Mouse (Mus musculus): ENCODE data around the gene Arl9.
"Not testable (repeated sequence)": the region's sequence is repeated elsewhere in the genome, so short reads cannot be mapped to it uniquely, and the experiment has no call there.

The Arl9 gene

DNA sequence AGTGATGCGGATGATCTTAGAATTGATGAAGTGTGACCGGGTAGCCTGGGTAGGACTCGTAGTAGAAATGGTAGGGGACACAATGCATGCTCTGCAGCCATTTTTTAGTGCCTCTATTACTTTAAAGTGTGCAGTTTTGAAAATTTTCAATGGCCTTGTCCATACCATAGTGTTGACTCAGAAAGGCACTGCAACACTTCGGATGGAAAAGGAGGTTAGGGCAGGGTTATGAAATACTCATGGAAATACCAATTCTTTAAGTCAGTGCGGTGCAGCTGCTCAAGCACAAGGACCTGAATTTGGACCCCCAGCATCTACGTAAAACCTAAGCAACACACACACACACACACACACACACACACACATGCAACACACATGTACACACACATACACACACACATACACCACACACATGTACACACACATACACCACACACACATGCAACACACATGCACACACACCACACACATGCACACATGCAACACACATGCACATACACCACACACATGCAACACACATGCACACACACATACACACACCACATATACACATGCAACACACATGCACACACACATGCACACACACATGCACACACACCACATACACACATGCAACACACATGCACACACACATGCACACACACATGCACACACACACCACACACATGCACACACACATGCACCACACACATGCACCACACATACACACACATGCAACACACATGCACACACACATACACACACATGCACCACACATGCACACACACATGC lies at the start of gene Arl9:
Gene Arl9 (plus strand): TSS at position 5 of the 771 bp plus-strand sequence.
- in situ Hi-C loops (cut with MboI, MseI), result no loop called here

DNA sequence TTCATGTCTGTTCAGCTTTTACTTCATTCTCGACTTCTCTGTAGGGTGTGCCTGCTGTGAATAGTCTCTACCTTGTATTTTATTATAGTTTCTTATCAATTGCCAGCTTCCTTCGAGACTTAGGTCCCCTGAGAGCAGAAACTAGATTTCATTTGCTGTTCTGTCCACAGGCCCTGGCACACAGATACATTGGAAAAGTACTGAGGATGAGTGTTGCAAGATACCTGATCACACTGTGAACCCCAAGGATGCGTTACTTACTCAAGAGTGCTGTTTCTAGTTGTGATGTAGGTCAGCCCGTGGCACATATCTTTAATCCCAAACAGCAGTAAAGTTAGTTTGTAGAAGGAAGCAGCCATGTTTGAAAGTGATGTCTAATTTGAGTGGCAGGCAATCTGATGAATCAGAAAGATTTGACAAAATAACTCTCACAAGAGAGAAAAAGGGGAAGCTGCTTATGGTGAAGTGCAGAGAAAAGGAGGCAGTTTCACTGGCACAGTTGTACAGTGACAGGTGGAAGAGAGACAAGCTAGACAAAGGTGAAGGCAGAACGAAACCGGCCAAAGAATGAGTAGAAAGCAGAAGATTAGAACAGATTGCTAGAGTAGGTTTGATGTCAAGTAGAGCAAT lies 49.5 kb upstream of the Arl9 start:
- in situ Hi-C loops (cut with MboI, MseI), result loop anchor here (5.0 kb wide), 1 partner anchor 52 kb away; no protein-coding TSS in a partner anchor

DNA sequence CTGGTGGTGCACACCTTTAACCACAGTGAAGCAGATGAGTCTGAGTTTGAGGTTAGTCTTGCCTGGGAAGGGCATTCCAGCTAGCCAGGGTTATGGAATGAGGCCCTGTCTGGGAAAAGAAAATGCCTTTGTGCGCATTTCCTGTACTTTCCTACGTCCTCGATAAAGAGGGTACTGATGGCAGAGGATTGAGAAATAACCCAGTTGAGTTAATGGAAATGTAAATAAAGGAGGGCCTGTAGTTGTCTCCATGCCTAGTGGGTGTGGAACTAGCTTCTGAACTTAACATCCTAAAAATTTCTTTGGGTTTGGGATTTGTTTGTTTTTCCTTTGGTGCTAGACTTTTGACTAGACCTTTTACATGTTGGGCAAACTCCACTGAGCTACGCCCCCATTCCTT lies 48.4 kb upstream of the Arl9 start:
- in situ Hi-C loops (cut with MboI, MseI), result no loop called here

DNA sequence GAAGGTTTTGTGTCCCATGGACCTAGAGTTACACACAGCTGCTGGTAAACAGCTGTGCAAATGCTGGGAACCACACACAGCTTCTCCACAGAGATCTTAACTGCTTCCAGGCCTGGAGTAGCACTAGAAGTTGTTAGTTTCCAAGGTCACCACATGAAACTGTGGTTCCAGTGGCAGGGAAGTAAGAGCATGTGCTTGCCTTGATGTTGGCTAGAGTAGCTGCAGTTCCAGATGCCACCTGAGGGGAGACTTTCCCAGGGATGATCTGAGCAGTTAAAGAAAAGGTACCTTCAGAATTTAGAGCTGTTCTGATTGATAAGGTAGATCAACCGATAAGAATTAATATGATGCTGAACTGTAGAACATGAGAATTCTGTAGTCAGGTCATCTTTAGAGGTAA lies 45.9 kb upstream of the Arl9 start:
- in situ Hi-C loops (cut with MboI, MseI), result no loop called here

DNA sequence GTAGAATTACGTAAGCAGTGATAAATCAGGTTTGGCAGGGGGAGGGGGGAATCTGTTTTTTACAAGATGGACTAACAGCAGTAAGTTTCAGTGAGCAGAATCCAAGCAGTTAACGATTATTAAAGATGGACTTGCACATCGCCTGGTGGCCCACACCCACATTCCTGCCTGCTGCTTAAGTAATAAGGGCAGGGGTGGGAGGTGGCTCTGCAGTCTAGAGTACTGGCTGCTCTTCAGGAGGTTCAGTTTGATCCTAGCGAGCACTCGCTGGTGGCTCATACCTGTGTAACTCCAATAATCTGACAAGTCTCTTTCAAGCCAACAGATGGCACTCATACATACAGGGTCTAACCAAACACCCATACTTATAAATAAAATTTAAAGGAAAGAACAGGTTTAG lies 44.3 kb upstream of the Arl9 start:
- in situ Hi-C loops (cut with MboI, MseI), result no loop called here

DNA sequence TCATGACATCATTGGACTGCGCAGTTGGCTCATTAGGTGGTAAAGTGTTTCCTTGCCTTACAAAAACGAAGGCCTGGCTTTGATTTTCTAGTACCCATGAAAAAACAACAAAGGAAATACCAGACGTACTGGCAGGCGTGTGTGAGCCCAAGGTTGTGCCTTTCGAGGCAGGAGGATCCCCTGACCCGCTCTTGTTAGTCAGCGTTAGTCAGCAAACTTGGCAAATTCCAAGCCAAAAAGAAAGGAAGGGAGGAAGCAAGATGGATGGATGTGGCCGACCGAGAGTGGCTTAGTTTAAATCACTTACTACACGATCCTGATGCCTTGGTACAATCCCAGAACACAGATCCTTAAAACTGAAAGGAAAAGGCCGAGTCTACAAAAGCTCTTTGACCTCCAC lies 41.3 kb upstream of the Arl9 start:
- in situ Hi-C loops (cut with MboI, MseI), result no loop called here

DNA sequence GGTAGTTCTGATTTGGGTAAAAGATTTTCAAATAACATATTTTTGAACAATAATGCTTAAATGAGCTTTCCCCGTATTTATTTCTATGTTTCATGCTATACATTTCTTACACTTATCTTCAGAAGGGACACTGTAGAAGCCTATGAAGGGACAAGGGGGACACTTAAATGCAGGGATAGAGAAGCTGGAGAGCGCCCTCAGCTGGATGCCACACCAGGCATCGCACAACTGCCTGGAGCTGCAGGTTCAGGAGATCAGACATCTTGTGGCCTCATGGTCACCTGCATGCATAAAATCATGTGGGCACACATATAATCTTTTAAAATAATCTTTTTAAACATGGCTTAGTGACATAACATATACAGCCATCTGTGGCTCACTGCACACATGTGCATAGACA lies 39.2 kb upstream of the Arl9 start:
- in situ Hi-C loops (cut with MboI, MseI), result no loop called here

DNA sequence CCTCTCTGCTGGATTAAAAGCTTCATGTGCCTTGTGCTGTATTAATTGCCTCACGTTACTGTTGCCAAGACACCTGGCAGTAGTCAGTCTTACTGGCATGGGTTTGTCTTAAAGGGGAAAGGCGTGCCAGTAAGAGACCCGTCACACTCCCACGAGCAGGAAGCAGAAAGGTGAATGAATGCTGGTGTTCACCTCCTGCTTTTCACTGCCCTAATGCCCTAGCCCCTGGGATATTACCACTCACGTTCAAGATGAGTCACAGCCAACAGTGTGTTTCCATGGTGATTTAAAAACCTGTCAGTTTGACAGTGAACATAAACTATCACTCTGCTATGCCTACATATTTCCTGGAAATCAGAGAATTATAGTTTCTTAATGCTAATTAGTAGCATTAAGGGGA lies 34.6 kb upstream of the Arl9 start:
- in situ Hi-C loops (cut with MboI, MseI), result no loop called here

DNA sequence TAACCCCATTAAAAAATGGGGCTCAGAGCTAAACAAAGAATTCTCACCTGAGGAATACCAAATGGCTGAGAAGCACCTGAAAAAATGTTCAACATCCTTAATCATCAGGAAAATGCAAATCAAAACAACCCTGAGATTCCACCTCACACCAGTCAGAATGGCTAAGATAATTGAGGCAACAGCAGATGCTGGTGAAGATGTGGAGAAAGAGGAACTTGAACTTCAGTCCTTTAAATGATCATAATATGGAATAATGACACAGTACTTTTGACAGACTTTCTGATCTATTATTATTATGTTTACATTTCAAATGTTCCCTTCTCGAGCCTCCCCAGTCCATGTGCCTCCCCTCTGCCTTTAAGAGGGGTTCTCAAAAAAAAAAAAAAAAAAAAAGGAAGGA lies 32.7 kb upstream of the Arl9 start:
- in situ Hi-C loops (cut with MboI, MseI), result not testable (repeated sequence)

DNA sequence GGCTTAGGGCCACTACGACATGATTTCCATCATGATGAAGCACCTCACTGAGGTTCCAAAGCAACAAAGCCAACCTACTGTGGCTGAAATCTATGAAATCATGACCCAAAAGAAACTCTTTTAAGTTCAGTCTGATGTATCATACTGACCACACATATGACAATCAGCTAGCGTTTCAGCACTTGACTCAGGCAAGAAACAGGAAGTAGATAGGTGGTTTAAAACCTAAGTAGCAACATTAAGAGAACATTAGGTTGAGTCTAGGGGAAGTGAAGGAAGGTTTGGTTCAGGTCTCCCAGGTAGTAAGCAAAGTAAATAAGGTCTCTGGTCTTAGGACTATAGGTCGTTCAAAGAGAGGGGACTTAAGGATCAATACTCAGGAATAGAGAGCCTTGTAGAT lies 30.4 kb upstream of the Arl9 start:
- in situ Hi-C loops (cut with MboI, MseI), result no loop called here

DNA sequence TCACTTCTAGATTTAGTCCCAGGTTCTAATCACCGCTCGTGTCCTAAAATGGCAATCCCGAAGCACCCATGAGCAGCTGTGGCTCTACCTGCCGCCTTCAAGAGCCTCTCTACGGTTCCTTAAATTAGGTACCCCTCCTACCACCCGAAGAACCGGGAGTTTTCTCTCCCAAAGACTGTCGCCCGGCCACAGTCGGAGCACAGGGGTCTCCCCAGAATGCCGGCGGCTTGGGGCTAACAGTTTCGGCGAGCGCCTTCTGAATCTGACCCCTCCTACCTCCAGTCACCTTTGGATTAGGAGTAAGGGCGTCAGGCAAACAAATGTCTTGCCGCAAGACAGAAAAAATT lies 29.7 kb upstream of the Arl9 start:
- in situ Hi-C loops (cut with MboI, MseI), result no loop called here

DNA sequence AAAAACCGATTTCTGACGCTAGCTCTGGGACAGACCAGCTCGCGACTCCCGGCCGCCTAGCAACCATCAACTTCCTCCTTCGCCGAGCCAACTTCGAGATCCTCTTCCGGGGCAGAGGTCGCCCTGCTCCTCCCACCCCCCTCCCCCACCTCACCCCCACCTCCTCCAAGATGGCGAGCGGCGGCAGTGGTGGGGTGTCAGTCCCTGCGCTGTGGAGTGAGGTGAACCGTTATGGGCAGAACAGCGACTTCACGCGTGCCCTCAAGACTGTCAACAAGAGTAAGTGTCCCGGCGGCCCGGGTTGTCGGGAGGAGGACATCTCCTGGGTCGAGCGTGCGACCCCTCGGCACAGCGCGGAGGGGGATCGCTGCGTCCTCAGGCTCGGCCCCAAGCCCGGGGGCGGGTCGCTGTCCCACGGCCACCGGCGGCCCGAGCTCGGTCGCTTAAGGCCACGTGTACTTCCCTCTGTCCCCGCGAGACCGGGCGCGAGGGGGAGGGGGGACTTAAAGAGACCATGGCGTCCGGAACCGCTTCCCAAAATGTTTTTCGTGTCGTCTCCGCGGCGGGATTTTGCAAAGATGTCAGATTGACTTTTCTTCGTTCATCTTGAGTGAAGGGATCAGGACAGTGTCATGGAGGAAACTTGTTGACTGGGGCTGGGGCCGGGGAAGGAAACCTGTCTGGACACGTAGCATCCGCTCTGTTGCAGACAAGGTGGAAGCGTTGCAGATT lies 29.1 kb upstream of the Arl9 start, which contains the start of gene Srp72:
Gene Srp72 (plus strand): TSS at position 130 of the 732 bp plus-strand sequence.
- in situ Hi-C loops (cut with MboI, MseI), result no loop called here

DNA sequence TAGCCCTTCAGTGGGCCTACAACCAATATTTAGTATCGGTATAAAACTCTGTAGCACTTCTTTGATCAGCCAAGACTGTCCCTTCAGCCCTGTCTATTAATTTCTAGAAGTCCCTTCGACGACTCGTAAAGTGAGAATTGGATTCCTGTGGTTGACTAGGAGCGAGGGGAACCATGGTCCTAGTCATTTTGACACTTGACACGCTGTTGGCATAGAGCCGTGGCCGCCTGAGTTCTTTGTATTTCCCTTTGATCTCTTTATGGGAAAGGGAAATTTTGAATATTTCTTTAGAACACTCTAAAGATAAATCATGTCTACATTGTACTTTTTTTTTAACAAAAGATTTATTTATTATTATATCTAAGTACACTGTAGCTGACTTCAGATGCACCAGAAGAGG lies 28.1 kb upstream of the Arl9 start:
- in situ Hi-C loops (cut with MboI, MseI), result no loop called here

DNA sequence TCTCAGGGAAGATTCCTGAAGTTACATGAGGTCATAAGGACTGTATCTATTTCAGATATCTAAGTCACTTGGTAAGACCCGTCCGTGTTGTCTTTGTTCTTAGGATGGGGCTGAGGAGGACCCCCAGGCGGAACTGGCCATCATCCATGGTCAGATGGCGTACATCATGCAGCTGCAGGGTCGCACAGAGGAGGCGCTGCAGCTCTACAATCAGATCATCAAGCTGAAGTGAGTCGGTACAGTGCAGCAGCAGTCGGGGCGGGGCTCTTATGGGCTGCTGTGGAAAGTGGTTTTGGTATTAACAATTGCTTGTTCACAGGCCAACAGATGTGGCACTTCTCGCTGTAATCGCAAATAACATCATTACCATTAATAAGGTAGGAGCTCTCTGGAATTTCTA lies 19.8 kb upstream of the Arl9 start:
- in situ Hi-C loops (cut with MboI, MseI), result loop anchor here (5.0 kb wide), 1 partner anchor 348 kb away; no protein-coding TSS in a partner anchor

DNA sequence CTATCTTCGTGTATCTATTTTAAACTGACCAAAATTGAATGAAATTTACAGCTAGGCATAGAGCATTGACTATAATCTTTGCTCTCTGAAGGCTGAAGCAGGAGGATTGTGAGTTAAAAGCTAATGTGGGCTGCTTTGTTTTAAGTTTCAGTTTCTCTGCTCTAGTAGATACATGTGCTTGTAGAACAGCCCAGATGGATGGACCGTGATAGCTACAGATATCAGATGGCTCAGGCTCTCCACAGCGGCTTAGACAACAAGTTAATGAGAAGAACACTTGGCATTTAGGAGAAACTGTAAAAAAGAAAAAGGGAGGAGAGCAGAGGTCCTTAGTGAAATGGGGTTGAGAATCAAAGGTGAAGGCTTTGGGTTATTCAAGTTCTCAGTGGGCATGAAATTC lies 13.1 kb upstream of the Arl9 start:
- in situ Hi-C loops (cut with MboI, MseI), result no loop called here

DNA sequence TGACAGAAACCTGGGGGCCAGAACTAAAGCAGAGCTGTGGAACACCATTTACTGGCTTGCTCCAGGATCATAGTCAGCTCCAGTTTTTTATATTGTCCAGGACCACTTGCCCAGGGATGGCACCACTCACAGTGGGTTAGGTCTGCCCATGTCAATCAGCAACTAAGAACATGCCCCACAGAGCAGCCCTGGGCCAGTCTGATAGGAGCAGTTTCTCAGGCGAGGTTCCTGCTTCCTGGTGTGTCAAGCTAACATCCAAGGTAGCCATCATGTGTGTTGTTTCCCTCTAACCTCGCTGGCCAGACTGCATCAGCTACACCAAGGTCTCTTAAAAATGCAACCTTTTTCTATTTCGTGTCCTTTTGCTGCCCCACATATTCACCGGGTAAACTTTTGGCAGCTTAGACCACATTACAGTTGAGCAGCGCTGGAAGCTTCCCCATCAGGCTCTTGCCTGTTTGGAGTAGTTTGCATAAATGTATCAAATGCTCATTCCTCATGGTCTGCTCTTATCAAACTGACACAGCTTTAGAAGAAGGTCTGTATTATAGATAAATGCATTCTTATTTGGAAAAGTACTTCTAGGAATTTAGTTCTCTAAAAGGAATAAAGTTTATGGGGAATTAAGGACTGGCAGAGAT lies 10.6 kb upstream of the Arl9 start:
- in situ Hi-C loops (cut with MboI, MseI), result no loop called here

DNA sequence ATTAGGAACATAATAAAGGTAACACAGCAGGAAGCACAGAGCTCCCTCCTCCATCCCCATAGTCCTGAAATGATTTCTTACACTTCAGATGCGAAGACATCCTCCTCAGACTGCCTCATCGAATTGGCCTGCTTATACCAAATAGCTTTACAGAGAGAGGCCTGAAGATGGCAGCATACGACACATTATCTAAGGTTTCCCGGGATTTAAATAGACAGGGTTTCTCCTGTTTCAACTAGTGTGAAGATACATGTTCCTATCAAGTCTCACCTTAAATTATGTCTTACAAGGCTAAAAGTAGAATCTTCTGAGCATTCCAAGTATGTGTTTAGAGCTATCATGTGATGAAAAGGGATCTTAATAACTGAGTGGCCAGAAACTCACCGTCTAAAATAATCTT lies 5.4 kb upstream of the Arl9 start:
- in situ Hi-C loops (cut with MboI, MseI), result no loop called here

DNA sequence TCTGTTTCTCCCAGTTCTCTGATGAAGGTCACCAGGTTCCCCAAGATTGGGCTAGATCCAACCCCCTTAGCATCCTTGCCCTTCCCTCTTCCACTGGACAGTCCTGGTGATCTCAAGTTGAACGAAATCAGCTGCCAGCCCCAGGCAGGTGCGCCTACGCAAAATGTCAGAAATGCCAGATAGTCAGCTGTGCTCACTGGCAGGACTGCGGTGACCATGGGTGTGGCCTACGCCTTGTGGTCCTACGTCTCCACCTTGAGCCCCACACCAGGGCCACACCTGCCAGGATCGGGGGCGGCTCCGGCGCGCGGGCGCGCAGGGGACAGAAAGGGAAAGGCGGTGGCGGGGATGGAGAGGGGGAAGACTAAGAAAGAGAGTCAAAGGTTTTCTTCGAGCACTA lies 2.7 kb upstream of the Arl9 start:
- in situ Hi-C loops (cut with MboI, MseI), result no loop called here

DNA sequence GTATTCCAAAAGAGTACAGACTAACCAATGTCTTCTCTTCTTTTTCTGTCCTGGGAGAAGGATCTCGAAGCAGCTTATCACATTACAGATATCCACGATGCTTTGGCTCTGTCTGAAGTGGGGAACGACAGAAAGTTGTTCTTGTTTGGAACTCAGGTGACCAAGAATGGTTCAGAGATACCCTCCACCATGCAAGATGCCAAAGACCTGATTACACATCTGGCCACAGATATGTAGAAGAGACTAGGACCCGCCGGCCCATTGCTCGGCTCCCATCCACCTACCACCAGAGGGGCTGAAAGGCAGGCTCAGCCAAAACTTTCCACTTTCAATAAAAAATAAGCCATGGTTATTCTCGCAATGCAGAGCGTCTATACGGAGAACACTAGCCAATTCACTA lies 6.5 kb downstream of the Arl9 start:
- in situ Hi-C loops (cut with MboI, MseI), result no loop called here

DNA sequence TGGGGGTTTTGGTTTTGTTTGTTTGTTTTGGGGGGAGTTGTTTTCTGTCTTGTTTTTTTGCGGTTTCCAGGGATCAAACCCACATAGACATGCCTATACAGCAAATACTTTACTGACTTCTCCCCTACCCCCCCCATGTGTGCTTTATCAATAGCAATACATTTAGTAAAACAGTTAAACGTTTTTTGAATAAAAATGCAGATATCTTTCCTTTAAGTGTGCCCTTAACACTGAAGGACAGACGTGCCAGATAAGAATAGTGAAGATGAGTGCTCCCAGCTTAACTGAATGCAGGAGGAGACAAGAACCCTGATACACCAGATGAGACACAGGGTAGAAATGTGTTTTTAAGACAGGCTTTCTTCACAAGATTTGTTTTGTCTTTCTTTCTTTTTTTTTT lies 7.2 kb downstream of the Arl9 start:
- in situ Hi-C loops (cut with MboI, MseI), result no loop called here

DNA sequence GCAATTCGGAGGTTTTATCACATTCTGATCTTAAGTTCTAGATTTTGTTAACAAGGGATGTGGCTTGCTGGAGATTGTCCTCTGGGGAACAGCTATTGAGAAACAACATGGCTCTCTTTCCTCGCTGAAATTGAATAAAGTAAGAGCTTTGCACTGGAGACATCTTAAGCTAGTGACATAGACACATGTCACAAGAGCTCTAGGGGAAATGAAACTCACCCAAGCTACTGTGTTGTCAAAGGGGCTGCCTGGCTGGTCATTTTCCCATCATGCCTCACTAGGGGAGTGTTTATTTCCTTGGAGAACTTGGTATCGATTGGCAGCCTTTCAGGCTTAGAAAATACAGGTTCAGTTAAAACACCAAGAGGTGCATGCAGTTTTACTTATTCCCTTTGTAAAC lies 9.3 kb downstream of the Arl9 start:
- in situ Hi-C loops (cut with MboI, MseI), result no loop called here

Data from T-helper 2 cell (primary cell).